Mouse (Mus musculus): ENCODE measurements around the gene Chchd10.

GRCm38 (mm10) chr10:75921726-75922560 lies 11.0 kb upstream of the Chchd10 start:
- no peak for TF ChIP-seq CTCF (IDR thresholded peaks at IDR 0.05; ENCODE audit: borderline replicate concordance, insufficient read depth, low read depth, low read length)
- no peak for TF ChIP-seq POLR2A (IDR thresholded peaks at IDR 0.05; ENCODE audit: borderline replicate concordance, insufficient read depth, low read length)

Data from cerebellum, adult 2 months (tissue).